Mouse (Mus musculus) left cerebral cortex, adult 6 months (tissue): ENCODE data around the gene Timp3. TPM values are rescaled to one million over a fixed set of nuclear protein-coding genes. Genes with fewer than 3 reads are reported as not detected.

Source experiments
- long read RNA-seq, 2 experiments: library from polyadenylated mRNA; unstranded; transcript quantifications; one replicate each; pipeline ENCODE4 v2.0.0; 2019 to 2020
- polyA plus RNA-seq: library from polyadenylated mRNA; unstranded; fragments of <200 nt; fragmentation: Nextera tagmentation; gene quantifications from 2 replicates; pipeline ENCODE4 v1.2.3, GENCODE M21; 2021

The Timp3 gene
- polyA plus RNA-seq: 18.4 and 20.3 TPM in 2 replicates
- long read RNA-seq, experiment 1, full-length matches to known transcripts: 41 of 49 reads
- long read RNA-seq, experiment 1, partial matches to known transcripts: 0 of 49 reads
- long read RNA-seq, experiment 1, other reads (novel, unspliced or antisense): 8 of 49 reads
- long read RNA-seq, experiment 2, full-length matches to known transcripts: 15 of 44 reads
- long read RNA-seq, experiment 2, partial matches to known transcripts: 0 of 44 reads
- long read RNA-seq, experiment 2, other reads (novel, unspliced or antisense): 29 of 44 reads

DNA sequence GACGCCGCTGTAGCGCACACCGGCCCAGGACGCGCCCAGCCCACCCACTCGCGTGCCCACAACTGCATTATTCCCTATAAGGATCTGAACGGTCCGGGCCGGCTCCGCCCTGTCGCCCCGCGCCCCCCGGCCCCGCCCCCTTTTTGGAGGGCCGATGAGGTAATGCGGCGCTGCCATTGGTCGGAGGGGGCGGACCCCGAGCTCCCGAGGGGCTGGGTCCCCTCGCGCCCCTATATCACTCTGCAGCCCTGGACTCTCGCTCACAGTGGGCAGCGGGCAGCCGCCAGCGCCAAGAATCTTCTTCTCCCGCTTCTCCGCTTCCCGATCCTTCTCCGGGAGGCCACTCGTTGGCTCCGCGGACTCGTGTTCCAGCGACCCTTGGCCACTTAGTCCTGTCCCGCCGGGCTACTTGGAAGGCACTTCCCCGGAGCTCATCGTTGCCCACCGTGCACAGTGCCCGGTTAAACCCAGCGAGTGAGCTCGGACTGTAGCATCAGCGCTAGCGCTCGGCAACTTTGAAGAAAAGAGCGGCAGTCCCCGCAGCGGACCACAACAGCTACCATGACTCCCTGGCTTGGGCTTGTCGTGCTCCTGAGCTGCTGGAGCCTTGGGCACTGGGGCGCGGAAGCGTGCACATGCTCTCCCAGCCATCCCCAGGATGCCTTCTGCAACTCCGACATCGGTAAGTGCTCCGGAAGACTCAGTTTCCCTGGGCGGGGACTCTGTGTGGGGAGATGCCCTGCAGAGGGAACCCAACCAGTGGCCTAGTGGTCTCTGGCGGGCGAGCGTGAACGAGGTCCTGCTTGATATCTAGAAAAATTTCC is at the start of gene Timp3:
Gene Timp3, plus strand, starts transcription at position 80 of the 824 bp plus-strand sequence.

Other genes starting within 250 kb of the Timp3 start
- 7.4 and 8.4 TPM in 2 replicates for gene Syn3, start 198.5 kb downstream of the Timp3 start, polyA plus RNA-seq